Mouse (Mus musculus) erythroid progenitor cell, adult 5-6 weeks (primary cell): ENCODE results near the gene Hoxb8. TPM values are rescaled to one million over a fixed set of nuclear protein-coding genes. Genes with fewer than 3 reads are reported as not detected.

ENCODE experiments used
- ATAC-seq: replicated peaks from 2 replicates; pipeline ENCODE4 v1.8.0; 2016; ENCODE audit warnings: moderate number of reproducible peaks, mild to moderate bottlenecking, moderate TSS enrichment, inconsistent platforms; ENCODE audit not compliant: poor library complexity, low FRiP score, severe bottlenecking
- total RNA-seq, 2 experiments: library from RNA; stranded (forward) in 1 of 2; stranded (reverse) in 1 of 2; fragments of 150-400 nt in 1 of 2; fragments of 186-747, 209-891 nt in 1 of 2; gene quantifications; 2 replicates each; pipeline versions ENCODE4 v1.2.3 to v1.2.4; 2015 to 2017; ENCODE audit warnings: low replicate concordance in 2 of 2

Hoxb8 gene
- total RNA-seq, 2 experiments from 2014 or later = not detected

- no peak for ATAC-seq
Observed at GRCm38 (mm10) chr11:96267021-96267920, 14.4 kb upstream of the Hoxb8 start.

GRCm38 (mm10) chr11:96268031-96268745 is 13.5 kb upstream of the Hoxb8 start:
- no peak for ATAC-seq

GRCm38 (mm10) chr11:96269869-96270268 is 11.8 kb upstream of the Hoxb8 start:
- no peak for ATAC-seq

- ATAC-seq = no peak
Observed at GRCm38 (mm10) chr11:96270996-96271540, 10.6 kb upstream of the Hoxb8 start, which contains the start of gene Hoxb9. TSS of gene Hoxb9 (plus strand) at chr11:96271457.

- ATAC-seq = no peak
Observed at GRCm38 (mm10) chr11:96271541-96272011, 10.1 kb upstream of the Hoxb8 start.

- no peak for ATAC-seq
Observed at GRCm38 (mm10) chr11:96272024-96272921, 9.4 kb upstream of the Hoxb8 start.

- ATAC-seq = no peak
Observed at GRCm38 (mm10) chr11:96274428-96274827, 7.3 kb upstream of the Hoxb8 start.

- ATAC-seq = no peak
Observed at GRCm38 (mm10) chr11:96275896-96276295, 5.8 kb upstream of the Hoxb8 start.

- ATAC-seq = no peak
Observed at GRCm38 (mm10) chr11:96277151-96278044, 4.3 kb upstream of the Hoxb8 start.

- no peak for ATAC-seq
Observed at GRCm38 (mm10) chr11:96278324-96278723, 3.4 kb upstream of the Hoxb8 start.

- ATAC-seq = no peak
Observed at GRCm38 (mm10) chr11:96278773-96279172, 2.9 kb upstream of the Hoxb8 start.

GRCm38 (mm10) chr11:96279421-96280233 is 2.1 kb upstream of the Hoxb8 start:
- no peak for ATAC-seq

GRCm38 (mm10) chr11:96280399-96281378 is 1.0 kb upstream of the Hoxb8 start:
- no peak for ATAC-seq

GRCm38 (mm10) chr11:96281396-96281795 is 309 bp upstream of the Hoxb8 start:
- ATAC-seq = no peak

- ATAC-seq = no peak
Observed at GRCm38 (mm10) chr11:96282795-96283430, 1.2 kb downstream of the Hoxb8 start.
